ENCODE assay signal across 12 mouse cellular contexts in the genomic region with DNA sequence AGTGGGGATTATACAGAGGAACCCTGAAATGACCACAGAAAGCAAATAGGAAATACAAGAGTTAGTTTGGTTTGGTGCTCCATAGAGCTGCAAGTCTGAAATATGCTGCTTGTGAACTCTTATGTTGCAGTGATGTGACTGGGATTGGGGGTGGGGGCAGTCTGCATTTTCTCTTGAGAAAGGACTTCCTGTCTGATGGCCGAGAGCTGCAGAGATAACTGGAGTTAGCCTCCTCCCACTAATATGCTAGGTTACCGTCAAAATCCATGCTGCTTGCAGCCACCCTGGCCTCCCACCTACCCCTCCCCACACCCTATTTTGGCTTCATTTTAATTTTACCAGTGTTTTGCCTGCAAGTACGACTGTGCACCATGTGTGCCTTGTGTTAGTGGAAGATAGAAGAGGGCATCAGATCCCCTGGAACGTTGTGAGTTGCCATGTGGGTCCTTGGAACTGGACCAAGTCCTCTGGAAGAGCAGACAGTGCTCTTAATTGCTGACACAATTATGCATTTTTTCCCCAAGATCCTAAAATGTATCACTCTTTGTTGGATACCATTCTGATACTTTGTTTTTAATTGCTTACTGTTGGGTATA. TPM values are rescaled to one million over a fixed set of nuclear protein-coding genes. Genes with fewer than 3 reads are reported as not detected.
DNase-seq lines count a peak whose midpoint lies in the region; ATAC-seq lines count a peak whose summit lies in the region.
"Had no signal": no experiment of that assay in that cellular context is flagged by ENCODE, and none has a peak within 500 bp of the region (broad histone marks: within the 10 kb centered on the region; RNA-seq: fewer than 3 reads in every experiment).

No protein-coding gene starts in this region.

- peak overlapping the region; percentile 75; the same call in 1 of the 2 replicates for H3K27ac ChIP-seq in embryonic facial prominence, embryonic 15.5 days (replicated peaks)
- peak overlapping the region; percentile 33; the same call in 1 of the 2 replicates for H3K27ac ChIP-seq in intestine, embryonic 15.5 days

- ATAC-seq in embryonic facial prominence, embryonic 15.5 days (ENCODE audit: insufficient number of reproducible peaks, low FRiP score, low TSS enrichment, low read depth) = no peak
- ATAC-seq in intestine, embryonic 15.5 days = no peak
- peak; percentile 46 for ATAC-seq in megakaryocyte progenitor cell, adult 5-6 weeks (replicated peaks; ENCODE audit: poor library complexity)

- no peak overlapping the region for H3K9ac ChIP-seq in embryonic facial prominence, embryonic 15.5 days
- no peak overlapping the region for H3K9ac ChIP-seq in intestine, embryonic 15.5 days

- intact Hi-C loops in left cerebral cortex, postnatal 4 days (cut with DNase I) = no loop called here

- no peaks in the 10 kb centered on the region for H3K27me3 ChIP-seq in embryonic facial prominence, embryonic 15.5 days
- no peaks in the 10 kb centered on the region for H3K27me3 ChIP-seq in intestine, embryonic 15.5 days (replicated peaks)

- no peak overlapping the region for H3K4me2 ChIP-seq in embryonic facial prominence, embryonic 15.5 days (replicated peaks)
- no peak overlapping the region for H3K4me2 ChIP-seq in intestine, embryonic 15.5 days (replicated peaks)

- DNase-seq in kidney, postnatal 10 days = peak; percentile 55
- no peak for DNase-seq in kidney, adult 9 months
- no peak for DNase-seq in cerebellum, postnatal 36 days
- no peak for DNase-seq in left cerebral cortex, postnatal 4 days
- DNase-seq: cerebellum, adult 18-20 months; kidney, adult 8-10 months; retina, postnatal 1 day; thymus, adult 18-20 months had no signal

- H3K9me3 ChIP-seq in embryonic facial prominence, embryonic 15.5 days (replicated peaks) = no peaks in the 10 kb centered on the region
- no peaks in the 10 kb centered on the region for H3K9me3 ChIP-seq in intestine, embryonic 15.5 days
- H3K9me3 ChIP-seq: midbrain, embryonic 10.5 days had no signal

- peaks cover 16% of the 10 kb centered on the region for H3K4me1 ChIP-seq in embryonic facial prominence, embryonic 15.5 days
- H3K4me1 ChIP-seq in intestine, embryonic 15.5 days (replicated peaks) = peaks cover 12% of the 10 kb centered on the region

- H3K36me3 ChIP-seq in embryonic facial prominence, embryonic 15.5 days = no peaks in the 10 kb centered on the region
- no peaks in the 10 kb centered on the region for H3K36me3 ChIP-seq in intestine, embryonic 15.5 days
- H3K36me3 ChIP-seq: midbrain, embryonic 10.5 days had no signal

- no peak overlapping the region for H3K4me3 ChIP-seq in embryonic facial prominence, embryonic 15.5 days (replicated peaks)
- H3K4me3 ChIP-seq in intestine, embryonic 15.5 days (replicated peaks) = no peak overlapping the region

- 26% methylated on average over 4 of the region's 4 CpGs for WGBS in embryonic facial prominence, embryonic 15.5 days
- WGBS in intestine, embryonic 15.5 days = 20% methylated on average over 4 of the region's 4 CpGs

RNA-seq across cellular contexts. Expression of gene Wee1, which starts 11.7 kb away (rescaled TPM):
- polyA plus RNA-seq in embryonic facial prominence, embryonic 15.5 days (2015; fragmentation: Nextera tagmentation; extraction: Ambion mirVana) = 22.2 and 23.9 TPM in 2 replicates
- polyA plus RNA-seq in intestine, embryonic 15.5 days (2015; fragmentation: Nextera tagmentation; extraction: Ambion mirVana) = 26.3 and 31.1 TPM in 2 replicates
- 74.0 and 85.9 TPM in 2 replicates for total RNA-seq in megakaryocyte progenitor cell, adult 5-6 weeks (2015)
- total RNA-seq in megakaryocyte progenitor cell, adult 5-6 weeks (2017) = 28.1 and 33.9 TPM in 2 replicates
- total RNA-seq in left cerebral cortex, postnatal 4 days (2021) = 1 to 10 TPM; 4.5 to 4.8 TPM

RNA-seq across cellular contexts. Expression of gene Zfp143, which starts 49.1 kb away (rescaled TPM):
- polyA plus RNA-seq in embryonic facial prominence, embryonic 15.5 days (2015; fragmentation: Nextera tagmentation; extraction: Ambion mirVana) = 16.1 and 17.3 TPM in 2 replicates
- polyA plus RNA-seq in intestine, embryonic 15.5 days (2015; fragmentation: Nextera tagmentation; extraction: Ambion mirVana) = 15.0 and 15.6 TPM in 2 replicates
- 20.8 and 28.5 TPM in 2 replicates for total RNA-seq in megakaryocyte progenitor cell, adult 5-6 weeks (2015)
- 29.6 and 36.6 TPM in 2 replicates for total RNA-seq in megakaryocyte progenitor cell, adult 5-6 weeks (2017)
- total RNA-seq in left cerebral cortex, postnatal 4 days (2021) = 1 to 10 TPM; 9.7 to 9.9 TPM

Comparison
In these comparisons a context has a peak if more than half of its experiments do, and no peak if none do; other contexts are left out.
1. RNA of gene Wee1, which starts 11.7 kb away (total RNA-seq): 28.1 to 85.9 TPM in megakaryocyte progenitor cell, adult 5-6 weeks; 4.5 to 4.8 TPM in left cerebral cortex, postnatal 4 days; every median in the first group is over 4 times any median in the second.